Mouse (Mus musculus) CH12F3 (cell line): ENCODE measurements around the gene Gm7356.
"Not testable (repeated sequence)": the region's sequence is repeated elsewhere in the genome, so short reads cannot be mapped to it uniquely, and the experiment has no call there.

Experiments
- in situ Hi-C: fragments of 300-500 bp; cut with MboI; formaldehyde crosslinking; loops from 2 replicates; pipeline ENCODE4 v1.14.3; 2020; ENCODE audit warnings: low sequenced_read_pairs

The Gm7356 gene

GRCm38 (mm10) chr17:14003604-14004003 is at the start of gene Gm7356:
Gm7356 (minus strand) TSS chr17:14003704.
- in situ Hi-C loops = not testable (repeated sequence)

- in situ Hi-C loops = not testable (repeated sequence)
These were observed 38.4 kb upstream of the Gm7356 start for GRCm38 (mm10) chr17:14041880-14042279.

- in situ Hi-C loops = not testable (repeated sequence)
These were observed 33.5 kb upstream of the Gm7356 start for GRCm38 (mm10) chr17:14037012-14037411.

DNA sequence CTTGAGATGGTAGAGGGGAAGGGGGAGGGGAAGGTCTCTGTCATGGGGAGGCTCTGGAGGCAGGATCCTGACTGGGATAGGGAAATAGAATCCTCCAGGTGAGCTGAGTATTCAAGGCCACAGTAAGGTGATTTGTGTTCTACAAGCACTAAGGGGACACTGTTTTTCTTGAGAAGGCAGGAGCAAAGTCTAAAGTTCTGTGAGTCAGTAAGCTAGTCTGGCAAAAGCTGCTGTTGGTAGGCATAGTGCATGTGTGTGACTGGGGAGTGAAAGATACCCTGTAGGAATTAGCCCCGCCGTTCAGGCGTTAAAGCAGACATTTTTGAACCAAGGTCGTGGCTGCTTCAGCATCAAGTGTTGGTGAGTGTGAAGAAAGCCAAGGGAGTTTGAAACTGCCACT is 32.6 kb upstream of the Gm7356 start:
- in situ Hi-C loops = not testable (repeated sequence)

GRCm38 (mm10) chr17:13993425-13993824 is 10.1 kb downstream of the Gm7356 start:
- in situ Hi-C loops = not testable (repeated sequence)

- in situ Hi-C loops = no loop called here
These were observed 15.8 kb downstream of the Gm7356 start for GRCm38 (mm10) chr17:13987690-13988089.

DNA sequence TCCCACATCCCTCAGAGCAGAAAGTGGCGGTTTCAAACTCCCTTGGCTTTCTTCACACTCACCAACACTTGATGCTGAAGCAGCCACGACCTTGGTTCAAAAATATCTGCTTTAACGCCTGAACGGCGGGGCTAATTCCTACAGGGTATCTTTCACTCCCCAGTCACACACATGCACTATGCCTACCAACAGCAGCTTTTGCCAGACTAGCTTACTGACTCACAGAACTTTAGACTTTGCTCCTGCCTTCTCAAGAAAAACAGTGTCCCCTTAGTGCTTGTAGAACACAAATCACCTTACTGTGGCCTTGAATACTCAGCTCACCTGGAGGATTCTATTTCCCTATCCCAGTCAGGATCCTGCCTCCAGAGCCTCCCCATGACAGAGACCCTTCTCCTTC is 32.7 kb downstream of the Gm7356 start:
- in situ Hi-C loops = not testable (repeated sequence)

DNA sequence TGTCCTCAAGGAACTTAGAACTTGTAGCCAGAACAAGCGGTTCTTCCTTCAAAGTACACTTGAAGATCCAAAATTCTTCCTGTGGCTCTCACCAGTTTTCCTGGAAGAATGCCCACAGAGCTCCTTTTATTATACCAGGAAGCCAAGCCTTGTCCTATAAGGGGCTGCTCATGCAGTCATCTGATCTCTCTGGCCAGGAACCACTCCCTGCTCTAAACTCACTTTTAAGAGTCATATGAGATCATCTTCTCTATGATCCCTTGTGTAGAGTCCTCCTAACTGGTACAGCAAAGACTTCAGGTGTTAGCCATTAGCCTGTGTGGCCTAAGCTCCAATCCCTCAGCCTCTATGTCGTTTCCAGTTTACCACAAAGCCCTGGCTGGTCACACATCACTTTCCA is 33.6 kb downstream of the Gm7356 start:
- in situ Hi-C loops = not testable (repeated sequence)

DNA sequence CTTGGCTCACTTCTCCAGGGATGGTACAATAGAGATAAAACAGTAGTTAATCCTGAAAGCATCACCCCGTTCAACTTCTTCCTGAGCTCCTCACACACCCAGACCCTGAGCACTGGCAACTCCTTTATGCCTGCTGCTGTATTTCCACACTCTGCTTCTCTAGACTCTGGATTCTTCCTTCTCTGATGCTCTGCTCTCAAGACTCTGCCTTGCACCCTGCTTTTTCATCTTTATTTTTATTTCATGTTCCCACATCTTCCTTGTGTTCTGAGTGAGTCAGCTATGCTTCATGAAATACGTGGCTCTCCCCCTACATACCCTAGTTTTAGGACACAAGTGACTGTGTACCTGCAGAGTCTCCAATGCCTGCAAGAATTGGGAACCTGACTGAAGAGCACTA is 38.5 kb downstream of the Gm7356 start:
- in situ Hi-C loops = not testable (repeated sequence)

- in situ Hi-C loops = not testable (repeated sequence)
These were observed 41.3 kb downstream of the Gm7356 start for GRCm38 (mm10) chr17:13962245-13962644.

- in situ Hi-C loops = not testable (repeated sequence)
These were observed 45.4 kb downstream of the Gm7356 start for GRCm38 (mm10) chr17:13958129-13958528.

GRCm38 (mm10) chr17:13951570-13951969 is 51.9 kb downstream of the Gm7356 start:
- in situ Hi-C loops = not testable (repeated sequence)
